Mouse (Mus musculus) urinary bladder, postnatal 4 days (tissue): Measurements from ENCODE around the gene Fasl.

Source experiments
- DNase-seq, 2 experiments: peaks; one replicate each; pipeline ENCODE4 v3.0.0; 2021 to 2022; ENCODE audit warnings: low spot score in 2 of 2

Gene Fasl

DNA sequence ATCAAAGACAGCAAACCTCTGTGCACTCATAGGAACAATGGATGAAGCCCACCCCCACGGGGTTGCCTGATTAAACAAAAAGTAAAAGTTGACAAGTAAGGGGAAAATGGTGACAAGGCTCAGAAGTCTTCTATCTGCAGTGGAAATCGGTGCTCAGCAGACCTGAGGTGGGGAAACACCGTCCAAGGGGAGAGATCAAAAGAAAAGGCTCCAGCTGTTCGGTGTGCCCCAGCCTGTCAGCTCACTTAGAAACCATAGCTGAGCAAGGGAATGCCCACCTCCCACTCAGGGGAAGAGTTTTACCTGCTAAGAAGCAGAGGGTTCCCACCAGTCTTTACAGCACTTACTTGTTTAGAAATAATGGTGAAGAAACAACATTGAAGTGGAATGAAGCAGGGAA lies 26.7 kb downstream of the Fasl start:
- no peak for DNase-seq

GRCm38 (mm10) chr1:161756547-161756946 lies 31.7 kb downstream of the Fasl start:
- no peak for DNase-seq

DNA sequence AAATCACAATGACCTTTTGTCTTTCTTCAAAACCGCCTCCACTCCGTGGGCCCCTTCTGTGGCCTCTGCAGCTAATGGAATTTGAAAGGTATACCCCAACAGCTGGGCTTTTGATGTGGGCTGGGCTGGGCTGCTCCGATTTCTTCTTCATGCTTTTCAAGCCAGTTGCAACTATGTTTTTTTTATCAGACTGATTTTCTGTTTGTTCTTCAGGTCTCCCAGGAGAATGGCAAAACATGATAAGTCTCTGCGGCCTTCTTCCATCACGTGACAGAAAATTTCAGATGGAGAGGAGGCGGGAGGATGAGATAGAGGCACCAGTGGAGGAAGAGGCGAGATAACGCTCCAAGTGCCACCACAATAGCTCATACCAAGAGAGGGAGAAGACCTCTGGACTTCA lies 37.0 kb downstream of the Fasl start:
- no peak for DNase-seq

DNA sequence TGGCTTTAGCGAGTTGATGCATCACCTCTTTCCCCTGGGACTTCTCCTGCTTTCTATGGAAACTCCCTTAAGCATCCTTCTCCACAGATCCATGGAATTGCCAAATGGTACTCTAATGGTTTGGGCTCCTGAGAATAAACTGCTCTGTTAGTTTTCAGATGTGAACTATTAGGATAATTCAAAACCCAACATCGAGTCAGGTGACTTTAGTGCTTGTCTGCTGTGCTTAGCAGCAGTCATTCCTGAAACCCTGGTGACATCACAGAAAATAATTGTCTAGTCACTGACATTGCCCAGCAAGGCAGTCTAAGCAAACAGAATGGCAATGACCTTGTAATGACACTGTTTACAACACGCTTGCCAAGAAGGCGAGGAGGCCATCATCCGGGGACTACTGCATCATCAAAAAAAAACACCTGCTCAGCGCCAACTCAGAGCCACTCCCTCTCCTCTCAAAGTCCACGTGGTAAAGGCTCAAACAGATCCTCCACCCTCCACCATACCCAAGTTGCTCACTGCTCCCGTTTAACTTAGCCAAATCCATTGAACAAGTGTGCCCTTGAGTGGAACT lies 37.7 kb downstream of the Fasl start:
- no peak for DNase-seq

- no peak for DNase-seq
Measured at GRCm38 (mm10) chr1:161748685-161749084, 39.6 kb downstream of the Fasl start.

- no peak for DNase-seq
Measured at GRCm38 (mm10) chr1:161748138-161748537, 40.2 kb downstream of the Fasl start.

DNA sequence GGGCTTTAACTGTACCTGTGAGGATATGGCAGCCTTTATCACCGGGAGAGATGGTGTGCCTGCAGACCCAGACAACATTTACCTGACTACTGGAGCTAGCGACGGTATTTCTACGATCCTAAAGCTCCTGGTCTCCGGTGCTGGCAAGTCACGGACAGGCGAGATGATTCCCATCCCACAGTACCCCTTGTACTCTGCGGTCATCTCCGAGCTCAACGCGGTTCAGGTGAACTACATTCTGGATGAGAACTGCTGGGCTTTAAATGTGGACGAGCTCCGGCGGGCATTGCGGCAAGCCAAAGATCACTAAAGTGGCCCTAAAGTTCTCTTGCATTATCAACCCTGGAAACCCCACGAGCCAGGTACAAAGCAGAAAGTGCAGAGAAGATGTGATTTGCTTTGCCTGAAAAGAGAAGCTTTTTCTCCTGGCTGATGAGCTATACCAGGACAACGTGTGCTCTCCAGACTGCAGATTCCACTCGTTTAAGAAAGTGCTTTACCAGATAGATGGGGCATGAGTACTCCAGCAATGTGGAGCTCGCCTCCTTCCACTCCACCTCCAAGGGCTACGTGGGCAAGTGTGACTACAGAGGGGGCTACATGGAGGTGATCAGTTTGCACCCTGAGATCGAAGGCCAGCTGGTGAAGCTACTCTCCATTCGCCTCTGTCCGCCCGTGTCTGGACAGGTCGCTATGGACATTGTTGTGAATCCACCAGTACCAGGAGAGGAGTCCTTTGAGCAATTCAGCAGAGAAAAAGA lies 41.6 kb downstream of the Fasl start:
- DNase-seq = no peak

GRCm38 (mm10) chr1:161744855-161745254 lies 43.4 kb downstream of the Fasl start:
- no peak for DNase-seq

- no peak for DNase-seq
Measured at GRCm38 (mm10) chr1:161744209-161744608, 44.1 kb downstream of the Fasl start.

- DNase-seq = no peak
Measured at GRCm38 (mm10) chr1:161742481-161743267, 45.6 kb downstream of the Fasl start.

GRCm38 (mm10) chr1:161736848-161737247 lies 51.4 kb downstream of the Fasl start:
- DNase-seq = no peak

GRCm38 (mm10) chr1:161736255-161736654 lies 52.0 kb downstream of the Fasl start:
- DNase-seq = no peak

DNA sequence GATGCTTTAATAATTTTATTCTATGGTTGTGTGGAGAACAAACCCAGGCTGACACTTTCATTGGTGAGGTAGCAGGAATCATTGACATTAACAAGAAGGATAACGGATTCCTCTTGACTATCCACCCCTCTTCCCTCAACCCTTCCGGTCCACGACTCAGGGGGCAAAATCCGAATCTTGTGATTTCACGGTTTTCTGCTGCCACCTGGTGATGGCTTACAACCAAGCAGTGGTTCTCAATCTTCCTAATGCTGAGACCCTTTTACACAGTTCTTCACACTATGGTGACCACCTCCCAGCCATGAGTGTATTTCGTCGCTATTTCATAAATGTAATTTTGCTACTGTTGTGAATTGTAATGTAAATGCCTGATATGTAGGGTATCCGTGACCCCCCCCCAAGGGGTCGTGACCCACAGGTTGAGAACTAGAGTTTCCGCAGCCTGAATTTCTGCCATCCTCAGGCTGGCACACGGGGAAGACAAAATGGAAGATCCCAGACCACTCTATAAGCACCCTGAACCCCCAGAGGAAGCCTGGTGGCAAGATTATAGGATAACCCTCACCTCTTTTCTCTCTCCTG lies 52.7 kb downstream of the Fasl start:
- DNase-seq = no peak

DNA sequence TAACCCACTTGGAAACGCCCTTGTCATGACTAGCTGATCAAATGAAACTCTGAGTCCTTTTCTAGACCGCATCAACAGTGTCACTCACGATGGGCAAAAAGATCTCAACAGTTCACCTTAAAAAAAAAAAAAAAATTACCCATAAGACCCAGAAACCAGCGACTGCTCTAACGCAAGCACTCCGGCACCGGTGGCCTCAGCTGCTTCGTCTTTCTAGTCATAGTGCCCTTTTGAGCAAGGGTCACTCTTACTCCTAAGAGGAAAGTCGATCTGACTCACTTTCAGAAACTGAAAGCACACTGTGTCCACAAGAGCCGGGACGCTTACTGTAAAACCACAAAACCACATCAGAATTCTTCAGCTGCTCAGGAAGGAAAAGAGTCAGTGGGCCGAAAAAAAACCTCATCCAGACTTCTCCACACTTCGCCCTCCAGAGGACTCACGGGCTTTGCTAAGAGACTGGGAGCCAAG lies 53.5 kb downstream of the Fasl start:
- DNase-seq = no peak

DNA sequence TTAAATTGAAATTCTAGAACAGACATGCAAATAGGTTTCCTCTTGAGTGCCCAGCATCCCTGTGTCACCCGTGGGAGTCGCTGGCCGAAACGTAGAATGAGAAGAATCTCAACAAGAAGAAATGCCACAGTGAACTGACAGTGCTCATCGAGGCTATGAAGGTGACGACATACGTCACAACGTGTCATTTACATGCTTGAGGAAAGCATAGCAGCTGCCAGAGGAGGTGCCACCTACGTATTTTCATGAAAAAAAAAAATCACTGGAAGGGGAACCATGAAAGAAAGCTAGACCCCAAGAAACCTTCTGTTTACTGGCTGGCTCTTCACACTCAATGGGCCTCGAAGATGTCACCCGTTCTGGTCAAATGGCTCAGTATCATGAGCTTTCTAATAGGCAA lies 54.0 kb downstream of the Fasl start:
- DNase-seq = no peak
